Mouse (Mus musculus): ENCODE results near the gene Cnot6l. TPM values are rescaled to one million over a fixed set of nuclear protein-coding genes. Genes with fewer than 3 reads are reported as not detected.

Gene Cnot6l
- total and polyA plus RNA-seq, 3 experiments: 19.6 to 33.4 (median 28.0) TPM

DNA sequence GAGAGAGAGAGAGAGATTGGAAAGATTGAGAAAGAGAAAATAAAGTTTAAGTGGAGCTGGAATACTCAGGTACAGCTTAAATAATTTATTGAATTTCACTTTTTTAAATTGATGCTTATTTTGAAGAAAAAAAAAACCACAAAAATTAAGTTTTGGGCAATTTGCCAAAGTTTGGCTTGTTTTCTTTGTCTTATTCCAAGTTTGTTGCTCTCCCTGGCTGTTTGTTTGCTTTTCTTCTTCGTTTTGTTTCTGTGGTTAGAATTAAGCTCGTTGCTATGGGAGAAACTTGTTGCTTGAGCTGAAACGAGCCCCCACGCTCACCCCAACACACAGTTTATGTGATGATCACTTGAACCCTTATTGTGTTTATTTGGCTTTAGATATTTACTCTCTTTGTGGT is 27.3 kb upstream of the Cnot6l start:
- Histone ChIP-seq H3K27me3 (replicated peaks) (no peaks in the 10 kb centered on the region), H3K4me1 (ENCODE audit: control insufficient read depth in 1 of 2, insufficient read depth in 2 of 2) (no peaks in the 10 kb centered on the region), H3K4me2 (ENCODE audit: insufficient read depth, low read depth, poor library complexity, severe bottlenecking) (no peak overlapping the region), H3K9ac (ENCODE audit: insufficient read depth, low read depth) (no peak overlapping the region), H3K4me3 (replicated peaks in 1 of 3; ENCODE audit: low read depth in 2 of 3, low read length in 2 of 3, poor library complexity in 1 of 3) (no peak overlapping the region), H3K9me3 (replicated peaks; ENCODE audit: low read length) (no peaks in the 10 kb centered on the region), H3K79me2 (replicated peaks; ENCODE audit: control insufficient read depth, extremely low read depth, insufficient read depth, poor library complexity, severe bottlenecking) (no peaks in the 10 kb centered on the region), H3K36me3 (replicated peaks in 1 of 2; ENCODE audit: control insufficient read depth in 1 of 2, insufficient read depth in 1 of 2, low read length in 1 of 2) (no peaks in the 10 kb centered on the region), H3K27ac (ENCODE audit: insufficient read depth, low read depth) (no peak overlapping the region)
- TF ChIP-seq SIN3A (IDR thresholded peaks at IDR 0.05; ENCODE audit: low read length) (no peak), ZNF384 (IDR thresholded peaks at IDR 0.05; ENCODE audit: low read depth, low read length) (no peak), RAD21 (IDR thresholded peaks at IDR 0.05; ENCODE audit: low read depth, low read length) (no peak), MYC (IDR thresholded peaks at IDR 0.05; ENCODE audit: low read depth, low read length) (no peak), JUN (IDR thresholded peaks at IDR 0.05; ENCODE audit: insufficient read depth, low read depth, low read length) (no peak), TBP (conservative IDR thresholded peaks at IDR 0.05; ENCODE audit: low read depth, low read length) (no peak), ZC3H11A (IDR thresholded peaks at IDR 0.05; ENCODE audit: low read depth, low read length) (no peak), NELFE (IDR thresholded peaks at IDR 0.05; ENCODE audit: low read depth, low read length) (no peak), BHLHE40 (IDR thresholded peaks at IDR 0.05; ENCODE audit: low read depth, low read length) (no peak)
- no peak for DNase-seq (ENCODE audit: extremely low read depth)
- dilution Hi-C loops (cut with MboI; ENCODE audit: extremely low pct_ligation_motif_present, extremely low pct_unique_long_range_greater_than_20kb, low sequenced_read_pairs) (no loop called here), in situ Hi-C loops (cut with MboI; ENCODE audit: low pct_ligation_motif_present, low pct_unique_long_range_greater_than_20kb, low sequenced_read_pairs) (no loop called here)

DNA sequence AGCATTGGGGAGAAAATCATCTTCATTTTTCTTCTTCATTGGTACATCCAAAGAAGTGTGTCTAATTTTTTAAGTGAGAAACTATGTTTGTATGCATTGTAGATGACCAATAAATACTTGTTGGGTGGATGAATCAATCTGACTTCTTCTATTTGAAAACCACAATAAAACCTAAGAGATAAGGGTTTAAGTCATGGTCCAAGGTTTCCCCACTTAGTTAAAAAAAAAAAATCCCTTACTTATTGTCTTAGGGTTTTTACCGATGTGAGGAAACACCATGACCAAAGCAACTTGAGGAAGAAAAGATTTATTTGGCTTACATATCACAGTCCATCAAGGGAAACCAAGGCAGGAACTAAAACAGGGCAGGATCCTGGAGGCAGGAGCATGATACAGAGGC is 25.8 kb upstream of the Cnot6l start:
- Histone ChIP-seq H3K27ac (ENCODE audit: insufficient read depth, low read depth) (no peak overlapping the region), H3K36me3 (replicated peaks in 1 of 2; ENCODE audit: control insufficient read depth in 1 of 2, insufficient read depth in 1 of 2, low read length in 1 of 2) (no peaks in the 10 kb centered on the region), H3K4me3 (replicated peaks in 1 of 3; ENCODE audit: low read depth in 2 of 3, low read length in 2 of 3, poor library complexity in 1 of 3) (no peak overlapping the region), H3K27me3 (replicated peaks) (no peaks in the 10 kb centered on the region), H3K4me1 (ENCODE audit: control insufficient read depth in 1 of 2, insufficient read depth in 2 of 2) (no peaks in the 10 kb centered on the region), H3K4me2 (ENCODE audit: insufficient read depth, low read depth, poor library complexity, severe bottlenecking) (no peak overlapping the region), H3K79me2 (replicated peaks; ENCODE audit: control insufficient read depth, extremely low read depth, insufficient read depth, poor library complexity, severe bottlenecking) (no peaks in the 10 kb centered on the region), H3K9ac (ENCODE audit: insufficient read depth, low read depth) (no peak overlapping the region), H3K9me3 (replicated peaks; ENCODE audit: low read length) (no peaks in the 10 kb centered on the region)
- dilution Hi-C loops (cut with MboI; ENCODE audit: extremely low pct_ligation_motif_present, extremely low pct_unique_long_range_greater_than_20kb, low sequenced_read_pairs): no loop called here
- in situ Hi-C loops (cut with MboI; ENCODE audit: low pct_ligation_motif_present, low pct_unique_long_range_greater_than_20kb, low sequenced_read_pairs): no loop called here
- TF ChIP-seq JUND (conservative IDR thresholded peaks at IDR 0.05; ENCODE audit: low read depth, low read length) (no peak), MEF2A (IDR thresholded peaks at IDR 0.05; ENCODE audit: borderline replicate concordance, low read depth, low read length) (no peak), ZNF384 (IDR thresholded peaks at IDR 0.05; ENCODE audit: low read depth, low read length) (no peak), ZC3H11A (IDR thresholded peaks at IDR 0.05; ENCODE audit: low read depth, low read length) (no peak), EP300 (IDR thresholded peaks at IDR 0.05; ENCODE audit: low read length) (no peak), ETS1 (conservative IDR thresholded peaks at IDR 0.05; ENCODE audit: low read depth, low read length) (no peak)
- no peak for DNase-seq (ENCODE audit: extremely low read depth)

GRCm38 (mm10) chr5:96183987-96184386 is 20.0 kb upstream of the Cnot6l start:
- dilution Hi-C loops (cut with MboI; ENCODE audit: extremely low pct_ligation_motif_present, extremely low pct_unique_long_range_greater_than_20kb, low sequenced_read_pairs): no loop called here
- no peaks in the 10 kb centered on the region for H3K79me2 ChIP-seq (replicated peaks; ENCODE audit: control insufficient read depth, extremely low read depth, insufficient read depth, poor library complexity, severe bottlenecking)
- TF ChIP-seq PAX5 (IDR thresholded peaks at IDR 0.05; ENCODE audit: low read length) (no peak), TCF12 (IDR thresholded peaks at IDR 0.05; ENCODE audit: low read depth, low read length) (no peak), MXI1 (IDR thresholded peaks at IDR 0.05; ENCODE audit: low read depth, low read length) (no peak), UBTF (IDR thresholded peaks at IDR 0.05; ENCODE audit: low read depth, low read length) (no peak), MAZ (IDR thresholded peaks at IDR 0.05; ENCODE audit: low read depth, low read length) (no peak), POLR2AphosphoS2 (IDR thresholded peaks at IDR 0.05; ENCODE audit: low read depth, low read length) (no peak), ZKSCAN1 (IDR thresholded peaks at IDR 0.05; ENCODE audit: borderline replicate concordance, low read depth, low read length) (no peak), CHD1 (IDR thresholded peaks at IDR 0.05; ENCODE audit: low read depth, low read length) (no peak), ELF1 (IDR thresholded peaks at IDR 0.05; ENCODE audit: low read depth, low read length) (no peak), JUN (IDR thresholded peaks at IDR 0.05; ENCODE audit: insufficient read depth, low read depth, low read length) (no peak), KAT2A (IDR thresholded peaks at IDR 0.05; ENCODE audit: insufficient replicate concordance, low read length) (no peak), MEF2A (IDR thresholded peaks at IDR 0.05; ENCODE audit: borderline replicate concordance, low read depth, low read length) (no peak), POLR2A (IDR thresholded peaks at IDR 0.05; ENCODE audit: low read depth, low read length) (no peak), USF1 (IDR thresholded peaks at IDR 0.05; ENCODE audit: low read depth, low read length) (no peak), MAX (IDR thresholded peaks at IDR 0.05; ENCODE audit: low read length) (no peak), GABPA (IDR thresholded peaks at IDR 0.05; ENCODE audit: insufficient replicate concordance, low read depth, low read length) (no peak)

More at GRCm38 (mm10) chr5:96183987-96184386, 20.0 kb upstream of the Cnot6l start:
- H3K27me3 ChIP-seq (replicated peaks): no peaks in the 10 kb centered on the region
- H3K36me3 ChIP-seq (replicated peaks in 1 of 2; ENCODE audit: control insufficient read depth in 1 of 2, insufficient read depth in 1 of 2, low read length in 1 of 2): no peaks in the 10 kb centered on the region
- peaks cover 0 to 3% of the 10 kb centered on the region in 2 experiments; a peak in 1 of 4 replicates for H3K4me1 ChIP-seq (ENCODE audit: control insufficient read depth in 1 of 2, insufficient read depth in 2 of 2)
- H3K9ac ChIP-seq (ENCODE audit: insufficient read depth, low read depth): no peak overlapping the region
- H3K27ac ChIP-seq (ENCODE audit: insufficient read depth, low read depth): no peak overlapping the region
- in situ Hi-C loops (cut with MboI; ENCODE audit: low pct_ligation_motif_present, low pct_unique_long_range_greater_than_20kb, low sequenced_read_pairs): no loop called here
- no peak for DNase-seq (ENCODE audit: extremely low read depth)
- H3K4me2 ChIP-seq (ENCODE audit: insufficient read depth, low read depth, poor library complexity, severe bottlenecking): no peak overlapping the region
- H3K4me3 ChIP-seq (replicated peaks in 1 of 3; ENCODE audit: low read depth in 2 of 3, low read length in 2 of 3, poor library complexity in 1 of 3): no peak overlapping the region
- H3K9me3 ChIP-seq (replicated peaks; ENCODE audit: low read length): no peaks in the 10 kb centered on the region

Measured in CH12.LX (cell line).